Mouse (Mus musculus): ENCODE results near the gene Acsbg2.

DNA sequence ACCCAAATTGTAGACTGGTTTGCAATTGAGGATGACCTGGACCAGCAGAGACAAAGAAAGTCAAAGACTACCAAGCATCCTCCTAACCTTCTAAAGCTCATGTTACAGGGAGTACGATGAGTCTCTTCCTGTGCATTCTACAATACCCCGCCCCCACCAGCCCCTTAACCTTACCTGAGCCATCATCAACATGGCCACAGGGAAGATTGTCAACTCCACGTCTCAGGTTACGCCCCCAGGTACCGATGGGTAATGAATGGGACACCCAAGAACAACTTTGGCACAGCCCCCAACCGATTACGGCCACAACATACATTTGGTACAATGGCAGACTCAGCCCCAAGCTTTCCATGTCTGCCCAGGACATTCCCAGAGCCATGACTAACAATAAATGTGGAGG lies 33.7 kb downstream of the Acsbg2 start:
- TF ChIP-seq NELFE (IDR thresholded peaks at IDR 0.05; ENCODE audit: low read depth, low read length) (no peak), ZKSCAN1 (IDR thresholded peaks at IDR 0.05; ENCODE audit: low read depth, low read length) (no peak), CTCF (IDR thresholded peaks at IDR 0.05 in 2 of 3, conservative IDR thresholded peaks at IDR 0.05 in 1 of 3; ENCODE audit: control insufficient read depth in 1 of 3, insufficient read depth in 1 of 3, low read depth in 2 of 3, low read length in 3 of 3, poor library complexity in 1 of 3, severe bottlenecking in 1 of 3) (no peak), UBTF (IDR thresholded peaks at IDR 0.05; ENCODE audit: borderline replicate concordance, insufficient read depth, low read depth, low read length) (no peak), ZNF384 (IDR thresholded peaks at IDR 0.05; ENCODE audit: low read depth, low read length) (no peak), SIN3A (IDR thresholded peaks at IDR 0.05; ENCODE audit: low read length) (no peak), TBP (IDR thresholded peaks at IDR 0.05; ENCODE audit: low read depth, low read length) (no peak), MYB (IDR thresholded peaks at IDR 0.05; ENCODE audit: low read depth, low read length) (no peak), POLR2AphosphoS2 (IDR thresholded peaks at IDR 0.05; ENCODE audit: low read length) (no peak), ELF1 (IDR thresholded peaks at IDR 0.05; ENCODE audit: low read depth, low read length) (no peak), MEF2A (IDR thresholded peaks at IDR 0.05; ENCODE audit: extremely low read depth, insufficient replicate concordance, low read depth, low read length, poor library complexity, severe bottlenecking) (no peak), MXI1 (IDR thresholded peaks at IDR 0.05; ENCODE audit: low read depth, low read length) (no peak), EP300 (IDR thresholded peaks at IDR 0.05; ENCODE audit: low read depth in 1 of 2, low read length in 2 of 2) (no peak)
